Mouse (Mus musculus) cerebellum, adult (tissue): ENCODE data around the gene Actrt3.

Source experiments
- ATAC-seq: cut with Nextera tagmentation; 2 replicates; pipeline ENCODE4 v1.9.2; 2017; ENCODE audit warnings: mild to moderate bottlenecking, moderate library complexity, mixed read lengths; ENCODE audit not compliant: insufficient number of reproducible peaks, low FRiP score, low TSS enrichment

Gene Actrt3

DNA sequence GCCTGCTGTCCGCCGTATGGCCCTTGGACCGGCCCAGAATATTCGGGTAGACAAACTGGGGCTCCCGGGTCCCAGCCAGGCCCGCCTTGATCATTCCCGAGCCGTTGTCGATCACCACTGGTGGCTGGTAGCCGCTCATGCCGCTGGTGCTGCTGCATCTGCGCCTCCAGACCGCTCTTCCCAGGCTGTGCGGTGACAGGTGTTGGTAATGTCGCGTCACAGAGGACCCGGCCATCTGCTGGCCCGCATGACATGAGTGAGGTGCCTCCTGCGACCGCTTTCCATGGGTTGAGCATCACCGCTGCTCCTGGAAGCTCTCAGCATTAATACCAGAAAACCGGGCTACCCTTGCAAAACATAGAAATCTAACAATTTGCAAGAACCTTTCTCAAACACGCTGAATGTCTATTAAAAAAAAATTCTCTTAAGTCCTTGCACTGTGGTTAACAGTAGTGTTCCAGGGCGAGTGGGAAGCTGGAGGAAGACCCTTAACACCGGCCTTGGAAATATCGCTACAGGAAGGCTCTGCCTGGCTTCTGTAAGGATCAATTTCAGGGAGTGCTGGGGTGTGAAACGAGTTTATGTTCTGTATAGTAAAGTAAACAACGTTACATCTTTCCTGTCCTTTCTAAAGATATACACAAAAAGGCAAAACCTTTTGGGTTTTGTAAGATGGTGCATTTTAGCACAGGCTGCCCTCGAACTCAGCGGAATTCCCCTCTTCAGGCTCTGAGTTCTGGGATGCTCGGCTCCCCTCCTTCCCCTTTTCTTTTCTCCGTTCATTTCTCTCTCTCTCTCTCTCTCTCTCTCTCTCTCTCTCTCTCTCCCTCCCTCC is at the start of gene Actrt3:
Actrt3 (minus strand) TSS at position 229 of the 835 bp plus-strand sequence.
- peak; percentile 26; the same call in 1 of the 2 replicates for ATAC-seq

- ATAC-seq = no peak
Observed at GRCm38 (mm10) chr3:30648466-30648865, 48.7 kb upstream of the Actrt3 start.

DNA sequence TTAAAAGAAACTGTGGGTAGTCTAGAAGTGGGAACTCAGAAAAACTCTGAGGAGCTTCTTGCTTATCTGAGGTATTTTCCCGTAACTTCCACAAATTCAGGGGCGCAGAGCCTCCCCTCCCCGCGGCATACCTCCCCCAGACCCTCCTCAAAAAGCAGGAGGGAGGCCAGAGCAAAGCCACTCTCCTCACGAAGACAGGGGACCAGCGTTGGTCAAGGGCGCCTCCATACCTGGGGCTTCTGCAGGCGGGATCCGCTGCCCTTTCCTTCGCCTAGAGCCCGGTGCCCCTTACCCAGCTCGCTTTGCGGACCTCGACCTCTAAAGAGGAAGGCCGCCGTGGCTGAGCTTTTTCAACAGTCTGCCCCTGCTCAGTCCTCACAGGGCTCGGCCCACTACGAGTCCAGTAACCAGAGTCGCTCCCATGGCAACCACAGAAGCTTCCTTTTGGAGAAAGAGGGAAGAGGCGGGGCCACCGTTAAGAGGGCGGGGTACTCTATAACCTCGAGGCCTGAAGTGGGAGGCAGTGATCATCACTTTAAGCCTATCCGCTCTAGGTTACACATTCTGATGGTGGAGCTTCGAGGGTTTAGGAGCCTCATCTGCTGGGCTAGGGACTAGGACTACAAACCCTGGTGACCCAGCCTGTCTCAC is 47.8 kb upstream of the Actrt3 start, which contains the start of gene Lrrc34:
Lrrc34 (minus strand) TSS at position 430 of the 651 bp plus-strand sequence.
- no peak for ATAC-seq

DNA sequence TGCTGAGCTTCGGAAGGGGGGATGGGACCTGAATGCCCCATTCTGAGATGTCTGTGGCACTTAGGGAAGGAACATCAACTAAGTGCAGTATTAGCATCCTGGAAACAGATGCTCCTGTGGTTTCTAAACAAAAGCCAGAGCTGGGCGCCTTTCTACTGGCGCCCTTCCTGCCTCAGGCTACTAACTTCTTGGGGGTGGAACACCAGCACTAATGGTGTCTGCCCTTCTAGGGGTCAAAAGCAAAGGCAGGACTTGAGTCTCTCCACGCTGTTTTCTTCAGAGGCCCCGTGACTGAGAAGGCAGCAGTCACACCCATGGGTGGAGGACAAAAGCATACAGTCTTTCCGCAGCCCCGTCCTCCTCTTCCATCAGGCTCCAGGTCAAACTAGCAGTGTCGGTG is 47.0 kb upstream of the Actrt3 start:
- no peak for ATAC-seq

GRCm38 (mm10) chr3:30644207-30644606 is 44.5 kb upstream of the Actrt3 start, which contains the start of gene Lrriq4:
Gene Lrriq4 (plus strand): TSS chr3:30644507.
- no peak for ATAC-seq

DNA sequence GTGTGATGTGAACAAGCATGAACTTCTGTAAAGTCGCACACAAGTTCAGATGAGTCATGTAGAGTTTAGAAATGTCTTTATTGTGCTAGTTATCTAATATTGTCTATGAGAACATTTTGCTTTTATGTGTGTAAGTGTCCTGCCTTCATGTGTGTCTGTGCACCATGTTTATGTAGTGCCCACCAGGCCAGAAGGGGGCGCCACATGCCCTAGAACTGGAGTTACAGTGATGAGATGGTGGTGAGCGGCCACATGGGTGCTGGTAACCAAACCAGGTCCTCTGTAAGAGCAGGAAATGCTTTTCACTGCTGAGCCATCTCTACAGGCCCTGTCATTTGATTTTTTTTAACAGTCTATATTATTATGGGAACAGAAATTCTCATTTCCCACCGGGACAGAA is 35.9 kb upstream of the Actrt3 start:
- no peak for ATAC-seq

DNA sequence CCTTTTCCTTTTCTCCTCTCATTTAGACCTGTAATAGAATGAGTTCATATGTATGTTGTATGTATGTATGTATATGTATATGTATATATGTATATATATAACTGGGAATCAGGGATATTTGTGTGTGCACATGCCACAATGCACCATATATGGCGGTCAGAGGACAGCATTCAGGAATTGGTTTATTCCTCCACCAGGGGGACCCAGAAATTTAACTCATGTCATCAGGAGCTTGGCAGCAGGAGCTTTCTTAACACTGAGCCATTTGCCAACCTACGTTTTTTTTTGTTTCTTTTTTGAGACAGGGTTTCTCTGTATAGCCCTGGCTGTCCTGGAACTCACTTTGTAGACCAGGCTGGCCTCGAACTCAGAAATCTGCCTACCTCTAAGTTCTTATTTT is 33.9 kb upstream of the Actrt3 start:
- ATAC-seq = no peak

GRCm38 (mm10) chr3:30620132-30620531 is 20.4 kb upstream of the Actrt3 start:
- ATAC-seq = no peak

GRCm38 (mm10) chr3:30610930-30611329 is 11.2 kb upstream of the Actrt3 start:
- no peak for ATAC-seq

DNA sequence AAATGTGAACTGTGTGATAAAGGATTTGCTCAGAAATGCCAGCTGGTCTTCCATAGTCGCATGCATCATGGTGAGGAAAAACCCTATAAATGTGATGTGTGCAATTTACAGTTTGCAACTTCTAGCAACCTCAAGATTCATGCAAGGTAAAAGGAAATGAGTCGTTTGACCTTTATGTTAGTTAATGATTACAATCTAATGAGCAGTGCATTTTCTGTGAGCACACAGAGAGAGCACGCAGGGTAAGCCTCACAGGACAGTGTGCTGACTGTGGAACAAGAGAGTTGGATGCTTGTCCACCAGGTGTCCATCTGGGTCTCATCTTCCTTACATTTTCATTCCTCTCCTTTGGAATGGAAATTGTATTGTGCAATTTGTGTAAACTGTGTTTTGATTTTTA is 9.3 kb upstream of the Actrt3 start:
- no peak for ATAC-seq

- ATAC-seq = no peak
Observed at GRCm38 (mm10) chr3:30603256-30603655, 3.5 kb upstream of the Actrt3 start.

- ATAC-seq = no peak; the same call in 1 of the 2 replicates
Observed at GRCm38 (mm10) chr3:30602740-30603098, 3.0 kb upstream of the Actrt3 start.

- ATAC-seq = peak; percentile 89
Observed at GRCm38 (mm10) chr3:30602065-30602739, 2.5 kb upstream of the Actrt3 start, which contains the start of gene Mynn. Gene Mynn (plus strand): TSS chr3:30602065.

GRCm38 (mm10) chr3:30601610-30602064 is 1.9 kb upstream of the Actrt3 start:
- no peak for ATAC-seq

GRCm38 (mm10) chr3:30601175-30601574 is 1.4 kb upstream of the Actrt3 start:
- ATAC-seq = no peak

- no peak for ATAC-seq
Observed at GRCm38 (mm10) chr3:30600717-30601116, 978 bp upstream of the Actrt3 start.

DNA sequence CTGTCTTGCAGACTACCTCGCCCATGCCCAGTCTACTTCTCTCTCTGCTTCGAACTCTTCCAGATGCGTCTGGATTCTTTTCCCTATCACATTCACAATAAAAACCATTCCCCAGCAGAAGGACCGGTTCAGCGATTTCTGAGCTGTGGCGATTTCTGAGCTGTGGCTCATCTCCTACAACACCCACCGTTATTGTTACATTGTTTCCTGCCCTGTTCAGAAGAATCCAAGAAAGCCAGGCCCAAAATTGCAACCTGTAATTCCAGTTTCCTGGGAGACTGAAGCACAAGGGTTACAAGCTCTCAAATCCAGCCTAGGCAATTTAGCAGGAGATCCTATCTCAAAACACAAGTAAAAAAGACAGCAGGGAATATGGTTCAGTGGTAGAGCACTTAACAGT is 2.5 kb downstream of the Actrt3 start:
- ATAC-seq = no peak

- ATAC-seq = peak; percentile 42
Observed at GRCm38 (mm10) chr3:30595111-30595832, 4.5 kb downstream of the Actrt3 start.

- no peak for ATAC-seq
Observed at GRCm38 (mm10) chr3:30593719-30594485, 5.8 kb downstream of the Actrt3 start.
